Mouse (Mus musculus) intestine, postnatal 0 days (tissue): ENCODE data around the gene Xpot. TPM values are rescaled to one million over a fixed set of nuclear protein-coding genes. Genes with fewer than 3 reads are reported as not detected.
A peak's percentile ranks its signal among the peaks of the same experiment; 100 is the strongest.

Source experiments
- ATAC-seq: fragments of 200-750 bp; cut with Nextera tagmentation; 2 replicates; pipeline ENCODE4 v1.8.0; 2017; ENCODE audit warnings: mild to moderate bottlenecking, moderate TSS enrichment, moderate library complexity
- H3K27ac ChIP-seq: fragments of 300-500 bp; sonication (generic); 2 replicates; pipeline ENCODE4 v1.5.1; 2014; ENCODE audit warnings: mild to moderate bottlenecking, low read depth, low read length, moderate library complexity
- H3K27me3 ChIP-seq: fragments of 300-500 bp; sonication (generic); replicated peaks from 2 replicates; pipeline ENCODE4 v1.6.1; 2014; ENCODE audit warnings: low read length, mixed read lengths; ENCODE audit not compliant: control insufficient read depth, insufficient read depth
- H3K36me3 ChIP-seq: fragments of 300-500 bp; sonication (generic); 2 replicates; pipeline ENCODE4 v1.6.1; 2014; ENCODE audit warnings: mild to moderate bottlenecking, moderate library complexity; ENCODE audit not compliant: control insufficient read depth, insufficient read depth
- H3K4me1 ChIP-seq: fragments of 300-500 bp; sonication (generic); replicated peaks from 2 replicates; pipeline ENCODE4 v1.6.1; 2014; ENCODE audit warnings: antibody characterized with exemption, low read length, mixed read lengths; ENCODE audit not compliant: control insufficient read depth, insufficient read depth
- H3K4me2 ChIP-seq: fragments of 300-500 bp; sonication (generic); replicated peaks from 2 replicates; pipeline ENCODE4 v1.6.1; 2014; ENCODE audit warnings: low read depth, mild to moderate bottlenecking, moderate library complexity
- H3K4me3 ChIP-seq: fragments of 300-500 bp; sonication (generic); 2 replicates; pipeline ENCODE4 v1.5.1; 2014; ENCODE audit warnings: low read depth, low read length
- H3K9ac ChIP-seq: fragments of 300-500 bp; sonication (generic); 2 replicates; pipeline ENCODE4 v1.6.1; 2014; ENCODE audit warnings: mild to moderate bottlenecking, low read depth, low read length
- H3K9me3 ChIP-seq: fragments of 300-500 bp; sonication (generic); 2 replicates; pipeline ENCODE4 v1.6.1; 2016; ENCODE audit warnings: mixed run types; ENCODE audit not compliant: control insufficient read depth
- CTCF ChIP-seq: sonication (generic); IDR thresholded peaks from 2 replicates; pipeline ENCODE4 v1.5.1; 2016; ENCODE audit warnings: low read depth, mild to moderate bottlenecking, control low read depth, antibody characterized with exemption, moderate library complexity
- WGBS: fragments of 180-500 bp; shearing (Covaris S2); extraction: QIAGEN DNeasy Blood & Tissue Kit; methylation state at CpG from one replicate; pipeline ENCODE4 v1.1.7; 2014; 5-methylcytosine and 5-hydroxymethylcytosine counted together
- polyA plus RNA-seq: library from polyadenylated mRNA; unstranded; fragments of >200 nt; fragmentation: Nextera tagmentation; extraction: Ambion mirVana; gene quantifications from 2 replicates; pipeline ENCODE4 v1.2.1, GENCODE M21; 2015

Xpot gene
- polyA plus RNA-seq, 1 experiment from 2014 or later = 19.5 TPM

DNA sequence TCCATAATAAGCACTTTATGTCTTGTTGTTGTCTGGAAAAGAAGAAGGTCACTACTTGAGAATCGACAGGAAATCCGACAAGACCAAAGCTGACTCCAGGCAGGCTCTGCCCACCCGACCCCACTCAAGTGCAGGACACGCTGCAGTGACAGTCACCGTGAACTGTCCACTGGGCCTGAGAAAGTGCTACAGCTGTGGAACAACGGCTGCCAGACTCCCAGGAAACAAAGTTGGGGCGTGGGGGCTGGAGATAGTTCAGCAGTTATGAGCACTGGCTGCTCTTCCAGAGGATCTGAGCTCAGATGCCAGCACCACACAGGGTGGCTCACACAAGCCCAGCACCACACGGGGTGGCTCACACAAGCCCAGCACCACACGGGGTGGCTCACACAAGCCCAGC lies 49.8 kb downstream of the Xpot start:
- H3K4me2 ChIP-seq = no peak overlapping the region
- H3K4me3 ChIP-seq = no peak overlapping the region
- H3K36me3 ChIP-seq = peaks cover 38% of the 10 kb centered on the region
- 78% methylated on average over 9 of the region's 9 CpGs for WGBS
- H3K27me3 ChIP-seq = no peaks in the 10 kb centered on the region
- TF ChIP-seq CTCF = no peak
- no peak for ATAC-seq
- no peaks in the 10 kb centered on the region for H3K9me3 ChIP-seq
- no peaks in the 10 kb centered on the region for H3K4me1 ChIP-seq
- no peak overlapping the region for H3K27ac ChIP-seq
- H3K9ac ChIP-seq = no peak overlapping the region

DNA sequence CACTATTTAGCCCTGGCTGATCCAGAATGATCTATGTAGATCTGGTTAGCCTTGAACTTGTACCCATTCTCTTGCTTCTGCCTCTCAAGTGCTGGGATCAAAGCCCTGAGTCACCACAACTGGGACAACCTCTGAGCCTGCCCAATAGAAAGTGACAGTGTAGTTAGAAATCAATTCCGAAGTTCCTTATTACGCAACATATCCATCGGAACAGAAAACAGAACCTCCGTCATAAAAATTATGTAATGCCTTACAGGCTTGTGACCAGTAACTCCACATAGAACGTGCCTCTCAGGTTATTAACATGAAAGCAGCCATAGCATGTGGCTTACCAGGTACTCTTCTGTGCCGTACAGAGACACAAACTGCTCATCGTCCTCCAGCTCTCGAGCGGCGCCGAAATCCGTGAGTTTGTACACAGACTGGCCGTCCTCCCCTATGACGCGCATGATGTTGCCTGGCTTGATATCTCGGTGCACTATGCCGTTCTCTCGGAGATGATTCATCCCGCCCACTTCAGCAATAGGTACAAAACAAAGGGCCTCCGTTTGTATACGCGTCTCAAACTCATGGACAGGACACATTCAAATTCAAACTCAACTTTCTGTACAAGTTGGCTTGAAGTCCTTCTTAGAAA lies 54.5 kb downstream of the Xpot start:
- no peak for TF ChIP-seq CTCF
- H3K4me3 ChIP-seq = no peak overlapping the region
- WGBS = 78% methylated on average over 22 of the region's 22 CpGs
- no peak overlapping the region for H3K4me2 ChIP-seq
- 0 out of 2 replicates have a peak overlapping the region, but pooled peaks have one; percentile 46 for H3K27ac ChIP-seq
- no peaks in the 10 kb centered on the region for H3K4me1 ChIP-seq
- H3K9ac ChIP-seq = no peak overlapping the region
- H3K36me3 ChIP-seq = peaks cover 63% of the 10 kb centered on the region
- peak; percentile 91 for ATAC-seq
- H3K27me3 ChIP-seq = no peaks in the 10 kb centered on the region
- H3K9me3 ChIP-seq = no peaks in the 10 kb centered on the region

DNA sequence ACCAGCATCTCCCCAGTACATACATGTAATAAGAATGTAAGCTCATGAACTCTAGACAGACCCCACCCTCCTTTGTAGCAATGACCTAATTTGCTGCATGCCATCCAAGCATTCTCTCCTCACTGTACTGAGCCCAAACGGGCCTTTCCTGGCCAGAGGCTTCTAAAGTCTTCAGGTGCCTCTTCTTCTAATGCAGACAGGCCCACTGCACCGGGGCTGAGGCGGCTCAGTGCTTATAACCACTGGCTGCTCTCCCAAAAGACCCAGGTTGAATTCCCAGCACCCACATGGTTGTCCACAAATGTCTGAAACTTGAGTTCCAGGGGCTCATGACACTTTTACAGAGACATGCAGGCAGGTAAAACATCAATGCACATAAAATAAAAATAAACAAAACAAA lies 55.1 kb downstream of the Xpot start:
- 96% methylated on average over 3 of the region's 3 CpGs for WGBS
- Histone ChIP-seq H3K27me3 (no peaks in the 10 kb centered on the region), H3K9ac (no peak overlapping the region), H3K36me3 (peaks cover 59% of the 10 kb centered on the region), H3K4me2 (no peak overlapping the region), H3K9me3 (no peaks in the 10 kb centered on the region), H3K4me3 (no peak overlapping the region), H3K4me1 (no peaks in the 10 kb centered on the region), H3K27ac (no peak overlapping the region)
- no peak for ATAC-seq
- no peak for TF ChIP-seq CTCF

DNA sequence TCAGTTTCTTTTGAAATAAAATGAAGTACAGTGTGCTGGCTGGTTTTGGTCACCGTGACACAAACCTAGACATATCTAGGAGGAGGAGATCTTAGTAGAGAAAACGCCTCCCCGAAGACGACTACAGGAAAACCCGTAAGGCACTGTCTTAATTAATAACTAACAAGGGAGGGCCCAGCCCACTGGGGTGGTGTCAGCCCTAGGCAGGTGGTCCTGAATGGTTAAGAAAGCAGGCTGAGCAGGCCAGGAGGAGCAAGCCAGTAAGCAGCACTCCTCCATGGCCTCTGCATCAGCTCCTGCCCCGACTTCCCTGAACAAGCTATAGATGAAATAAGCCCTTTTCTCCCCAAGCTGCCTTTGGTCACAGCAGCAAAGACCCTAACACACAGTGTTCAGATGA lies 56.3 kb downstream of the Xpot start:
- Histone ChIP-seq H3K4me1 (no peaks in the 10 kb centered on the region), H3K4me3 (no peak overlapping the region), H3K27ac (no peak overlapping the region), H3K9ac (no peak overlapping the region), H3K36me3 (peaks cover 60% of the 10 kb centered on the region), H3K4me2 (no peak overlapping the region), H3K9me3 (no peaks in the 10 kb centered on the region), H3K27me3 (no peaks in the 10 kb centered on the region)
- 69% methylated on average over 6 of the region's 6 CpGs for WGBS
- TF ChIP-seq CTCF = no peak
- ATAC-seq = no peak

DNA sequence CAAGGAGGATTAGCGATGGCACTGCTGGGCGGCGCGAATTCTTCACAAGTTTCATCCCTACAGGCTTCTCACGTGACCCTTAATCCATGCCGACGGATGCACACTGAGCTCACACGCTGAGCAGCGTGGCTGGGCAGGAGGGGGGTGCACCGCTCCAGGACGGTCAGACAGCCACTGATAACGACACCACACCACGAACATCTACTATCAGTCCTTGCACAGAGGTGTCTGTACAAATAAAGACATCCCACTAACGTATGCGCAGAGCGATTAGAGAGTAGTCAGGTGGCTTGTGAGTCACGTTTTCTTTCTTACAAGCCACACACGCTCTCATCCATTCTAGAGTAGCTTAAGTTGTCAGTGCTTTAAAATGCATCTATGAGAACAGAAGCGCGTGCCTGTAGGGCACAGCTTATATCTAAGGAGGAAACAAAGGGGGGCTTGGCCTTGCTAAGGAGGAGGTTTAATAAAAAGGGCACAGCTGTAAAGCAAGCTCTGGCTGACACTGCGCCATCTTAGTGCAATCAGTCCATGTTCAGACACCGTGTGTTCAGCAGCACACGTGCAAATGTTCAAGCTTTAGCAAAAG lies 57.0 kb downstream of the Xpot start:
- H3K4me3 ChIP-seq = no peak overlapping the region
- H3K9ac ChIP-seq = no peak overlapping the region
- H3K4me1 ChIP-seq = no peaks in the 10 kb centered on the region
- H3K36me3 ChIP-seq = peaks cover 61% of the 10 kb centered on the region
- peak; percentile 14; the same call in 1 of the 2 replicates for ATAC-seq
- no peaks in the 10 kb centered on the region for H3K9me3 ChIP-seq
- H3K27me3 ChIP-seq = no peaks in the 10 kb centered on the region
- no peak overlapping the region for H3K27ac ChIP-seq
- 36% methylated on average over 23 of the region's 23 CpGs for WGBS
- no peak overlapping the region for H3K4me2 ChIP-seq
- TF ChIP-seq CTCF = no peak

DNA sequence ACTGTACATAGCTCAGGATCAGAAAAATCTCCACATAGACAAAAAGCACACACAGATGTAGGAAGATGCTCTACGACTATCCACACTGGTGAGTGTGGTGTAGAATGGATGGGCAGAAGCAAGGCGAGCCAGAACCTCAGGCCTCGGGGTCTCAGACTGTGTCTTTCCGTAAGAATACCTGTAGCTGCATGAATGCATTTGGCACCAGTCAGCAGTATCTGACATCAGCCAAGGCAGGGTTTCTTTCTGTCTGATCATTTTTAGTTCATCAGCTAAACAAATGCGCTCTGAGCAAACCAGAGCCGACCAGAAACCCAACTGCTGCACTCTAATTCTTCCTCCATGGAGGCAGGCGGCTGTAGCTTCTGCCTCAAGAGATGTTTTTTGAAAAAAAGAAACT lies 57.6 kb downstream of the Xpot start:
- Histone ChIP-seq H3K4me3 (no peak overlapping the region), H3K9me3 (no peaks in the 10 kb centered on the region), H3K27me3 (no peaks in the 10 kb centered on the region), H3K9ac (no peak overlapping the region), H3K4me2 (no peak overlapping the region), H3K4me1 (no peaks in the 10 kb centered on the region), H3K27ac (no peak overlapping the region), H3K36me3 (peaks cover 65% of the 10 kb centered on the region)
- no peak for ATAC-seq
- no peak for TF ChIP-seq CTCF
- 85% methylated on average over 7 of the region's 7 CpGs for WGBS
